9 mouse cellular contexts compared by ENCODE assay signal in the genomic region with DNA sequence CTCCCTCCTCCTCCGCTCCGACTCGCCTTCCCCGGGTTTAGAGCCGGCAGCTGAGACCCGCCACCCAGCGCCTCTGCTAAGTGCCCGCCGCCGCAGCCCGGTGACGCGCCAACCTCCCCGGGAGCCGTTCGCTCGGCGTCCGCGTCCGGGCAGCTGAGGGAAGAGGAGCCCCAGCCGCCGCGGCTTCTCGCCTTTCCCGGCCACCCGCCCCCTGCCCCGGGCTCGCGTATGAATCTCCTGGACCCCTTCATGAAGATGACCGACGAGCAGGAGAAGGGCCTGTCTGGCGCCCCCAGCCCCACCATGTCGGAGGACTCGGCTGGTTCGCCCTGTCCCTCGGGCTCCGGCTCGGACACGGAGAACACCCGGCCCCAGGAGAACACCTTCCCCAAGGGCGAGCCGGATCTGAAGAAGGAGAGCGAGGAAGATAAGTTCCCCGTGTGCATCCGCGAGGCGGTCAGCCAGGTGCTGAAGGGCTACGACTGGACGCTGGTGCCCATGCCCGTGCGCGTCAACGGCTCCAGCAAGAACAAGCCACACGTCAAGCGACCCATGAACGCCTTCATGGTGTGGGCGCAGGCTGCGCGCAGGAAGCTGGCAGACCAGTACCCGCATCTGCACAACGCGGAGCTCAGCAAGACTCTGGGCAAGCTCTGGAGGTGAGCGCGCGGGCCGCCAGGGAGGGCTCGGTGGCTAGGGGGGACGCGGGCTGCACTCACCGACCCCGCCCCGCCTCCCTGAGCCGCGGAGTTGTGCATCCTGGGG. TPM values are rescaled to one million over a fixed set of nuclear protein-coding genes. Genes with fewer than 3 reads are reported as not detected.
DNase-seq lines count a peak whose midpoint lies in the region; ATAC-seq and TF ChIP-seq lines count a peak whose summit lies in the region.
"Had no signal": no experiment of that assay in that cellular context is flagged by ENCODE, and none has a peak within 500 bp of the region (broad histone marks: within the 10 kb centered on the region; RNA-seq: fewer than 3 reads in every experiment).

No protein-coding gene starts in this region.

- no peaks in the 10 kb centered on the region for H3K36me3 ChIP-seq in lung, embryonic 15.5 days

- no peak for DNase-seq in layer of hippocampus, adult 2 months (ENCODE audit: low spot score in 2 of 2)
- DNase-seq in layer of hippocampus, adult 9-10 months (ENCODE audit: low spot score), result no peak
- DNase-seq in adrenal gland, postnatal 14 days, result peak; percentile 74
- DNase-seq in kidney, adult 9 months, result peak; percentile 10
- DNase-seq in right cerebral cortex, postnatal 14 days, result peak; percentile 42

- H3K27me3 ChIP-seq in lung, embryonic 15.5 days, result peaks cover 43% of the 10 kb centered on the region

- H3K4me3 ChIP-seq in layer of hippocampus, adult 2 months, result peak overlapping the region; percentile 66
- H3K4me3 ChIP-seq in lung, embryonic 15.5 days, result peak overlapping the region; percentile 75

- TF ChIP-seq CTCF in layer of hippocampus, adult 2 months (conservative IDR thresholded peaks at IDR 0.05), result no peak

- H3K9ac ChIP-seq in lung, embryonic 15.5 days, result peak overlapping the region; percentile 70

- H3K4me1 ChIP-seq in lung, embryonic 15.5 days, result peaks cover 53% of the 10 kb centered on the region

- peak; percentile 38 for ATAC-seq in frontal cortex, adult (ENCODE audit: low TSS enrichment)
- ATAC-seq in lung, embryonic 15.5 days (ENCODE audit: borderline replicate concordance, extremely low read depth, low FRiP score, low TSS enrichment), result peak; percentile 59
- no peak for ATAC-seq in activated CD4-positive, CD25-positive, alpha-beta regulatory T cell, adult 4 months

- no peaks in the 10 kb centered on the region for H3K9me3 ChIP-seq in lung, embryonic 15.5 days

- H3K27ac ChIP-seq in layer of hippocampus, adult 2 months, result peak overlapping the region; percentile 88
- peak overlapping the region; percentile 95 for H3K27ac ChIP-seq in lung, embryonic 15.5 days
- H3K27ac ChIP-seq: macrophage had no signal

- H3K4me2 ChIP-seq in lung, embryonic 15.5 days, result peak overlapping the region; percentile 94

- WGBS in lung, embryonic 15.5 days, result under 1% methylated on average over 71 of the region's 75 CpGs

RNA-seq across cellular contexts. Expression of a gene that starts 0.5 kb away (rescaled TPM):
- 10 to 100 TPM; 27.7 to 31.5 TPM for total RNA-seq in layer of hippocampus, adult 2 months (2021)
- total RNA-seq in adrenal gland, postnatal 14 days (2021), result 0.86 and 1.3 TPM in 2 replicates
- 63.4 and 64.2 TPM in 2 replicates for polyA plus RNA-seq in lung, embryonic 15.5 days (2015; fragmentation: Nextera tagmentation; extraction: Ambion mirVana)
- not detected for polyA plus RNA-seq in activated CD4-positive, CD25-positive, alpha-beta regulatory T cell, adult 4 months (2017; shearing (Covaris generic))
- polyA plus RNA-seq: macrophage had no signal

Comparison
In these comparisons a context has a peak if more than half of its experiments do, and no peak if none do; other contexts are left out.
1. DNase-seq: peak in adrenal gland, postnatal 14 days (single experiment), kidney, adult 9 months (single experiment) and right cerebral cortex, postnatal 14 days (single experiment); none in layer of hippocampus, adult 2 months (0 of 2) and layer of hippocampus, adult 9-10 months (single experiment).
2. RNA of a gene that starts 0.5 kb away (total RNA-seq): 27.7 to 31.5 TPM in layer of hippocampus, adult 2 months; 0.86 to 1.3 TPM in adrenal gland, postnatal 14 days; every median in the first group is over 10 times any median in the second.